Mouse (Mus musculus) small intestine, adult 2 months (tissue): ENCODE measurements around the gene Samd4. TPM values are rescaled to one million over a fixed set of nuclear protein-coding genes. Genes with fewer than 3 reads are reported as not detected.

Experiments used
- H3K27ac ChIP-seq: fragments of 200-500 bp; 2 replicates; pipeline ENCODE4 v1.5.1; 2012; ENCODE audit warnings: low read depth, low read length, control low read depth, inconsistent platforms; ENCODE audit not compliant: insufficient read depth
- H3K27me3 ChIP-seq: fragments of 200-500 bp; 2 replicates; pipeline ENCODE4 v1.6.1; 2012; ENCODE audit warnings: mild to moderate bottlenecking, moderate library complexity, low read length, inconsistent platforms; ENCODE audit not compliant: control insufficient read depth, insufficient read depth
- H3K36me3 ChIP-seq: fragments of 200-500 bp; 2 replicates; pipeline ENCODE4 v1.6.1; 2012; ENCODE audit warnings: mild to moderate bottlenecking, low read length, control low read depth, inconsistent platforms; ENCODE audit not compliant: control insufficient read depth, insufficient read depth
- H3K4me1 ChIP-seq: fragments of 200-500 bp; 2 replicates; pipeline ENCODE4 v1.6.1; 2012; ENCODE audit warnings: low read length, inconsistent platforms, mixed read lengths; ENCODE audit not compliant: control insufficient read depth, insufficient read depth, insufficient read length
- H3K4me3 ChIP-seq: fragments of 200-500 bp; 2 replicates; pipeline ENCODE4 v1.5.1; 2012; ENCODE audit warnings: low read depth, mild to moderate bottlenecking, control low read depth, inconsistent platforms, low read length, moderate library complexity
- CTCF ChIP-seq: fragments of 200-500 bp; IDR thresholded peaks from 2 replicates; pipeline ENCODE4 v1.5.1; 2012; ENCODE audit warnings: low read depth, mild to moderate bottlenecking, control low read depth, inconsistent platforms, low read length, moderate library complexity, mixed read lengths; ENCODE audit not compliant: insufficient replicate concordance, insufficient read length; ENCODE audit errors: extremely low read depth
- POLR2A ChIP-seq: fragments of 200-500 bp; IDR thresholded peaks from 2 replicates; pipeline ENCODE4 v1.6.1; 2012; ENCODE audit warnings: low read depth, mild to moderate bottlenecking, control low read depth, inconsistent platforms, low read length, moderate library complexity
- WGBS: fragments of 180-500 bp; shearing (Covaris S2); methylation state at CpG from one replicate; pipeline ENCODE4 v1.1.7; 2018; 5-methylcytosine and 5-hydroxymethylcytosine counted together
- polyA plus RNA-seq: library from polyadenylated mRNA; depleted of rRNA; stranded (reverse); fragments of >200 nt; gene quantifications from 2 replicates; pipeline ENCODE4 v1.2.3, GENCODE M21; 2012

Samd4 gene
- polyA plus RNA-seq, 1 experiment = 3.2 TPM

- no peak overlapping the region for H3K27ac ChIP-seq
- H3K4me1 ChIP-seq = no peaks in the 10 kb centered on the region
- WGBS = 76% methylated on average over 8 of the region's 8 CpGs
- no peaks in the 10 kb centered on the region for H3K27me3 ChIP-seq
- TF ChIP-seq CTCF = no peak
- no peak for TF ChIP-seq POLR2A
- no peak overlapping the region for H3K4me3 ChIP-seq
- no peaks in the 10 kb centered on the region for H3K36me3 ChIP-seq
Measured at GRCm38 (mm10) chr14:46908858-46909257, 26.2 kb downstream of the Samd4 start.

GRCm38 (mm10) chr14:46912496-46912895 lies 29.8 kb downstream of the Samd4 start:
- Histone ChIP-seq H3K27ac (no peak overlapping the region), H3K27me3 (no peaks in the 10 kb centered on the region), H3K36me3 (no peaks in the 10 kb centered on the region), H3K4me3 (no peak overlapping the region), H3K4me1 (no peaks in the 10 kb centered on the region)
- no peak for TF ChIP-seq POLR2A
- no peak for TF ChIP-seq CTCF
- WGBS = 65% methylated on average over 7 of the region's 7 CpGs

- no peak overlapping the region for H3K4me3 ChIP-seq
- no peaks in the 10 kb centered on the region for H3K36me3 ChIP-seq
- TF ChIP-seq CTCF = no peak
- no peak for TF ChIP-seq POLR2A
- H3K4me1 ChIP-seq = no peaks in the 10 kb centered on the region
- no peaks in the 10 kb centered on the region for H3K27me3 ChIP-seq
- no peak overlapping the region for H3K27ac ChIP-seq
- WGBS = 65% methylated on average over 6 of the region's 6 CpGs
Measured at GRCm38 (mm10) chr14:46914356-46914755, 31.7 kb downstream of the Samd4 start.

GRCm38 (mm10) chr14:46915555-46915954 lies 32.9 kb downstream of the Samd4 start:
- Histone ChIP-seq H3K36me3 (no peaks in the 10 kb centered on the region), H3K4me3 (no peak overlapping the region), H3K27ac (no peak overlapping the region), H3K27me3 (no peaks in the 10 kb centered on the region), H3K4me1 (no peaks in the 10 kb centered on the region)
- WGBS = 61% methylated on average over 6 of the region's 6 CpGs
- no peak for TF ChIP-seq CTCF
- TF ChIP-seq POLR2A = no peak

- Histone ChIP-seq H3K27ac (no peak overlapping the region), H3K4me3 (no peak overlapping the region), H3K4me1 (no peaks in the 10 kb centered on the region), H3K36me3 (no peaks in the 10 kb centered on the region), H3K27me3 (no peaks in the 10 kb centered on the region)
- 91% methylated on average over 4 of the region's 4 CpGs for WGBS
- TF ChIP-seq CTCF (no peak), POLR2A (no peak)
Measured at GRCm38 (mm10) chr14:46916581-46916980, 33.9 kb downstream of the Samd4 start.

- Histone ChIP-seq H3K36me3 (no peaks in the 10 kb centered on the region), H3K27me3 (no peaks in the 10 kb centered on the region), H3K4me1 (no peaks in the 10 kb centered on the region), H3K27ac (no peak overlapping the region), H3K4me3 (no peak overlapping the region)
- no peak for TF ChIP-seq POLR2A
- TF ChIP-seq CTCF = no peak
- WGBS = 88% methylated on average over 5 of the region's 5 CpGs
Measured at GRCm38 (mm10) chr14:46917136-46917535, 34.5 kb downstream of the Samd4 start.

GRCm38 (mm10) chr14:46917581-46917980 lies 34.9 kb downstream of the Samd4 start:
- H3K27me3 ChIP-seq = no peaks in the 10 kb centered on the region
- no peak overlapping the region for H3K27ac ChIP-seq
- 89% methylated on average over 3 of the region's 3 CpGs for WGBS
- no peak overlapping the region for H3K4me3 ChIP-seq
- TF ChIP-seq POLR2A (no peak), CTCF (no peak)
- H3K4me1 ChIP-seq = no peaks in the 10 kb centered on the region
- H3K36me3 ChIP-seq = no peaks in the 10 kb centered on the region

GRCm38 (mm10) chr14:46920496-46920895 lies 37.8 kb downstream of the Samd4 start:
- no peak overlapping the region for H3K27ac ChIP-seq
- no peak overlapping the region for H3K4me3 ChIP-seq
- 0 out of 2 replicates have a peak, but pooled peaks cover 2% of the 10 kb centered on the region for H3K4me1 ChIP-seq
- H3K36me3 ChIP-seq = no peaks in the 10 kb centered on the region
- 87% methylated on average over 5 of the region's 5 CpGs for WGBS
- TF ChIP-seq POLR2A (no peak), CTCF (no peak)
- H3K27me3 ChIP-seq = no peaks in the 10 kb centered on the region
